Mouse (Mus musculus) common myeloid progenitor, adult 5-6 weeks (primary cell): ENCODE measurements at regions not wholly inside any gene's neighbourhood (a gene's known extent, or its start where the extent isn't known, plus 50 kb on each side); places are given as distances from the start of the nearest gene placed in this dataset.

Source experiments
- ATAC-seq: replicated peaks from 2 replicates; pipeline ENCODE4 v1.8.0; 2016; ENCODE audit warnings: low read depth, mild to moderate bottlenecking, moderate TSS enrichment, inconsistent platforms; ENCODE audit not compliant: poor library complexity, severe bottlenecking

- no peak for ATAC-seq
Observed at GRCm38 (mm10) chr2:115257391-115257790, 324.1 kb upstream of the BC052040 start.

GRCm38 (mm10) chr2:115268247-115268646 is 313.3 kb upstream of the BC052040 start:
- no peak for ATAC-seq

GRCm38 (mm10) chr2:115277421-115277820 is 304.1 kb upstream of the BC052040 start:
- no peak for ATAC-seq

- ATAC-seq = no peak
Observed at GRCm38 (mm10) chr2:115293020-115293419, 288.5 kb upstream of the BC052040 start.

GRCm38 (mm10) chr2:115297463-115297862 is 284.1 kb upstream of the BC052040 start:
- no peak for ATAC-seq

- ATAC-seq = no peak
Observed at GRCm38 (mm10) chr2:115307248-115307647, 274.3 kb upstream of the BC052040 start.

- ATAC-seq = no peak
Observed at GRCm38 (mm10) chr2:115309856-115310631, 271.5 kb upstream of the BC052040 start.

- ATAC-seq = no peak
Observed at GRCm38 (mm10) chr2:115318551-115318950, 263.0 kb upstream of the BC052040 start.

- no peak for ATAC-seq
Observed at GRCm38 (mm10) chr2:115322582-115322981, 258.9 kb upstream of the BC052040 start.

- ATAC-seq = no peak
Observed at GRCm38 (mm10) chr2:115326526-115326925, 255.0 kb upstream of the BC052040 start.

GRCm38 (mm10) chr2:115338178-115338577 is 243.3 kb upstream of the BC052040 start:
- no peak for ATAC-seq

GRCm38 (mm10) chr2:115339034-115339433 is 242.5 kb upstream of the BC052040 start:
- ATAC-seq = no peak

- ATAC-seq = no peak
Observed at GRCm38 (mm10) chr2:115342360-115342759, 239.2 kb upstream of the BC052040 start.

GRCm38 (mm10) chr2:115346551-115346950 is 235.0 kb upstream of the BC052040 start:
- no peak for ATAC-seq

- no peak for ATAC-seq
Observed at GRCm38 (mm10) chr2:115348263-115348662, 233.3 kb upstream of the BC052040 start.

GRCm38 (mm10) chr2:115371072-115371471 is 210.4 kb upstream of the BC052040 start:
- ATAC-seq = no peak

- no peak for ATAC-seq
Observed at GRCm38 (mm10) chr2:115375336-115375735, 206.2 kb upstream of the BC052040 start.

GRCm38 (mm10) chr2:115384414-115385180 is 196.9 kb upstream of the BC052040 start:
- no peak for ATAC-seq

GRCm38 (mm10) chr2:115385207-115386168 is 196.0 kb upstream of the BC052040 start:
- no peak for ATAC-seq

GRCm38 (mm10) chr2:115391575-115391974 is 189.9 kb upstream of the BC052040 start:
- ATAC-seq = no peak
